Mouse (Mus musculus) left cerebral cortex, postnatal 36 days (tissue): ENCODE measurements around the gene Tchp. TPM values are rescaled to one million over a fixed set of nuclear protein-coding genes. Genes with fewer than 3 reads are reported as not detected.

Experiments used
- DNase-seq, 2 experiments: peaks; one replicate each; pipeline ENCODE4 v3.0.0; 2021 to 2022; ENCODE audit warnings: low spot score in 2 of 2, mixed read lengths in 1 of 2
- intact Hi-C: fragments of 180-260 bp; cut with DNase I; formaldehyde crosslinking; loops from one replicate; pipeline ENCODE4 v1.15.1; 2025
- total RNA-seq, 2 experiments: library from RNA; stranded (reverse); gene quantifications; 2 replicates each; pipeline ENCODE4 v1.2.3; 2021

Gene Tchp
- total RNA-seq, 2 experiments from 2014 or later, result 8.6 to 15.5 TPM

GRCm38 (mm10) chr5:114690633-114691567, 16.7 kb upstream of the Tchp start, which contains the start of gene Gltp:
Gltp (minus strand) TSS chr5:114690984.
- peak; percentile 92 to 94 for DNase-seq
- intact Hi-C loops, result no loop called here

- intact Hi-C loops, result no loop called here
- no peak for DNase-seq
These were observed 11.8 kb upstream of the Tchp start for GRCm38 (mm10) chr5:114695775-114696174.

DNA sequence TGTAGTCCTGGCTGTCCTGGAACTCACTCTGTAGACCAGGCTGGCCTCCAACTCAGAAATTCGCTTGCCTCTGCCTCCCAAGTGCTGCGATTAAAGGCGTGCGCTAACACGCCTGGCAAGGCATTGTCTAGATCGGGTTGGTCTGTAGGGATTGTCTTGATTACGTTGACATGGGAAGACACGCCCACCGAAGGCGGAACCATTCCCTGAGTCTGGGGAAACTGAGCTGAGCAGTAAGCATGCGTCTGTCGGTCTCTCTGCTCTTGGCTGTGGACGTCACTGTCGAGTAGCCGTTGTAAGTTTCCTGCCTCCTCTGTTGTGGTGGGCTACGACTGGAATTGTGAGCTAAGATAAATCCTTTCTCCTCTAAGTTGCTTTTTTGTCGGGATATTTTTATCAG, 10.6 kb upstream of the Tchp start:
- intact Hi-C loops, result no loop called here
- DNase-seq, result no peak

GRCm38 (mm10) chr5:114698044-114698746, 9.4 kb upstream of the Tchp start:
- intact Hi-C loops, result no loop called here
- DNase-seq, result peak; percentile 67 to 74

- intact Hi-C loops, result no loop called here
- DNase-seq, result no peak
These were observed 8.5 kb upstream of the Tchp start for GRCm38 (mm10) chr5:114699015-114699414.

DNA sequence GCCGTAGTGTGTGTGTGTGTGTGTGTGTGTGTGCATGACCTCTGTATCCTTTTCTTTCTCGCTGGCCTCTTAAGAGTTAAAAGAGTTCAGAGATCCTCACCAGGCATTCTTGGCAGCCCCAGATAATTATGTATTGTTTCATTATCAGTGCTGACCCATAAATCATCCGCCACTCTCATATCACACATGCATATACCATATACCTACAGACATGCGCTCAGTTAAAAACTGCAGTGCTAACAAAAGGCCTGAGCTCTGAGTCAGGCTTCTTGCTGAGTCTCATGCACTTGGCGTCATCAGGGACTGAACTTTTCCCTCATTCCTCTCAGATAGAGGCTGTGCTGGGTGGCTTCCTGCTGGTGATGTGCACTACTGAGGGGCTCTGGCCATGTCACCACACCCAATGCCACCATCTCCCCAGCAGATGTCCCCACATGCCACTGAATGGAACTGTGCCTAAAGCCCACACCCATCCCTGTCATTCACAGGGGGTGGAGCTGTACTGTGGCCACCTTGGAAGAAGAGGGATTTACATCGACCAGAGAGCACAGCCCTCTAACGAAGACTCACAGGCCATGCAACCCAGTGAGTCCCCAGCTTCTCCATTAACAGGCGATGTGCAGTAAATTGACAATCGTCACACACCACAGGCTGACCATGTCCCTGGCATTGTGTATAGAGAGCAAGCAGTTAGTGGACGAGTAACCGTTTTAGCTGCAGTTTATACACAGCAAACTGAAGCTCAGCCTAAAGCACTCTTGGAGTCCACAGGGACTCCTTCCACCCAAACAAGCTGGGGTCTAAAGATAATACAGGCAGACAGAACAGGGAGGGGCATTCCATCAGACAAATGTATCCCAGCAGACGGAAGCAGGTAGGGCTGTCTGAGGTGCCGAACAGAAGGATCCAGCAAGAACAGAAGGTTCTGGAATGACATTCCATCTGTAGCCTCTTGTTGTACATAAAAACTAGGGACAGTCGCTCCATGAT, 4.9 kb upstream of the Tchp start:
- intact Hi-C loops, result no loop called here
- DNase-seq, result no peak

DNA sequence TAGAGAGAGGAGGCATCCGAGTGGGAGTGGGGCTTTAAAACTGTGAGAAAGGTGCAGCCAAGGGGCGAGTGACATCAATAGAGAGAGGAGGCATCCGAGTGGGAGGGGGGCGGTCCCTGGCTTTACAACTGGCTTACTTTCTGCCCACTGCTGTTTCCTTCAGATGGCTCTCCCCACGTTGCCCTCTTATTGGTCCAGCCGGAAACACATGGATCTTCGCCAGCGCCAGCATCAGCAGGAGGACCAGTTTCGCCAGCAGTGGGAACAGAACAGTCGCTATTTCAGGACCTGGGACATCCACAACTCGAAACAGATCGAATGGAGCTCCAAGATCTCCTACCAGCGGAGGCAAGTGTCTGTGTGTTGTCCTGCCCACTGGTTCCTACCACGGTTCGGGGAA, 931 bp downstream of the Tchp start:
- no peak for DNase-seq

GRCm38 (mm10) chr5:114709357-114709756, 1.8 kb downstream of the Tchp start:
- no peak for DNase-seq
- intact Hi-C loops, result loop anchor here (5.0 kb wide), 1 partner anchor 63 kb away; the partner anchor contains the start of gene Ankrd13a

More for the DNA sequence above, 931 bp downstream of the Tchp start:
- intact Hi-C loops, result loop anchor here (5.0 kb wide), 1 partner anchor 64 kb away; the partner anchor contains the start of gene Ankrd13a

DNA sequence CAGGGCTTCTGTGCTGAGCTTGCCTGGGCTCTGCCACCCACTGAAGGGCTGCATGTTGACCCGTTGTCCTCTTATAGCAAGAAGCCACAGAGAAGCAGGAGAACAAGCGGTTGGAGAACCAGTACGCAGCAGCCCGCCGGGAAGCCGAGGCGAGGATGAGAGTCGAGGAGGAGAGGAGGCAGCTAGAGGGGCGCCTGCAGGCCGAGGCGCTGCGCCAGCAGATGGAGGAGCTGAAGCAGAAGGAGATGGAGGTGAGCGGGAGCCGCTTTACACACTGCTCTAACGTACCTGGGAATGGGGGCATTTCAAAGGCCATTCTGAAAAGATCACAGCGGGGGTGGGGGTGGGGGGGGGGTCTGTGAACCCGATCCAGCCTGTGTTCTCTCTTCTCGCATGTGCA, 7.0 kb downstream of the Tchp start:
- intact Hi-C loops, result no loop called here
- no peak for DNase-seq

GRCm38 (mm10) chr5:114717292-114717691, 9.7 kb downstream of the Tchp start:
- DNase-seq, result no peak
- intact Hi-C loops, result no loop called here

DNA sequence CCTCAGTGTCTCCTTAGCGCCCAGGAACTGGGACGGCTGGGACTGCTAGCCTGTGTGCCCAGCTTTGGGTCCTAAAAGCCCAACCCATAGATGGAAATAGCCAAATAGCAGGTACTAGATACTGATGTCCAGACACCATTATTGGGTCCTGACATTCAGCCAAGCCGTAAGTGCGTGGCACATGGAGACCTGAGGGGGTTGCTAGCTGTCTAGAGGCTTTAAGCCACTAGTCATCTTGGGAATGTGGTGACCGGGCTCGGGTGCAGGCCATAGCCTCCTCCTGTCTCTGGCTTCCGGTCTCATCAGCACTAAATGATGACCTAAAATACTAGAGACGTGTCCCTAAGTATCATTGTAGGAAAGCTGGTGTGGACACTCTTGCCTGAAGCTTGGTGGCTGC, 10.4 kb downstream of the Tchp start:
- intact Hi-C loops, result no loop called here
- DNase-seq, result no peak

- DNase-seq, result no peak
- intact Hi-C loops, result no loop called here
These were observed 10.9 kb downstream of the Tchp start for GRCm38 (mm10) chr5:114718483-114718882.

GRCm38 (mm10) chr5:114719003-114719927, 11.7 kb downstream of the Tchp start:
- intact Hi-C loops, result no loop called here
- DNase-seq, result no peak

DNA sequence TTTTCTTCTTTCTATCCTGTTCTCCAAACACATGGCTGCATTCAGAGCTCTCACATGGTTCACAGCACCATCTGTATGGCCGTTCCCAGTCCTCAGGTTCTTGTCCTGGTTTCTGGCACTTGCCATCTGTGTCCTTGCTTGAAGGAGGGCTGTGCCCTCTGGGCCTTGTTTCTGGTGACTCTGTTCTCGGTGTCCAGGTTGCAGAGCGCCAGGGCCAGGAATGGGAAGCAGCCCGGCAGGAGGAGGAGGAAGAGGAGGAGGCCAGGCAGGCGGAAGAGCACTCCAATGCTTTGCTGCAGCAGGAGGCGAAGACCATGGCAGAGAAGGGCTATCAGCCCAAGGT, 12.3 kb downstream of the Tchp start:
- intact Hi-C loops, result no loop called here
- no peak for DNase-seq

- intact Hi-C loops, result no loop called here
- no peak for DNase-seq
These were observed 13.2 kb downstream of the Tchp start for GRCm38 (mm10) chr5:114720784-114721183.

DNA sequence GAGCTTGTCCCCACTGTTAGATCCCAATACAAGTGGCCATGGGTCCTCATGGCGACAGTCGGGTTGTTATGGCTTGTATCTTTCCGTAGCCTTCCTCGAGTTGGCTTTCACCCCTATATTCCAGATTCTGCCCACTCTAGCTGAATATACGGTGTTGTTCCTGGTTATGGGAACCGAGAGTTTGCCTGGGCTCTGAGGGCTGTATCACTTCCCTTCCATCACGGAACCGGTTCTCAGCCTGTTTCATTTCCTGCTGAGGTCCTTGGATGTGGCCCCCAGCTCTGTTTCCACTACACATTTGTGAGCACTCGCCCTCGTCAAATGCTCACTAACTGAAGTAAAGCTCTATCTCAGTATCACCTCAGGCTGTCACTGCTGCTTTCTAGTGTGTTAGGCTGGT, 14.4 kb downstream of the Tchp start:
- intact Hi-C loops, result no loop called here
- DNase-seq, result no peak

GRCm38 (mm10) chr5:114722846-114723245, 15.3 kb downstream of the Tchp start:
- intact Hi-C loops, result no loop called here
- DNase-seq, result no peak

GRCm38 (mm10) chr5:114728160-114728559, 20.6 kb downstream of the Tchp start:
- DNase-seq, result no peak
- intact Hi-C loops, result no loop called here

DNA sequence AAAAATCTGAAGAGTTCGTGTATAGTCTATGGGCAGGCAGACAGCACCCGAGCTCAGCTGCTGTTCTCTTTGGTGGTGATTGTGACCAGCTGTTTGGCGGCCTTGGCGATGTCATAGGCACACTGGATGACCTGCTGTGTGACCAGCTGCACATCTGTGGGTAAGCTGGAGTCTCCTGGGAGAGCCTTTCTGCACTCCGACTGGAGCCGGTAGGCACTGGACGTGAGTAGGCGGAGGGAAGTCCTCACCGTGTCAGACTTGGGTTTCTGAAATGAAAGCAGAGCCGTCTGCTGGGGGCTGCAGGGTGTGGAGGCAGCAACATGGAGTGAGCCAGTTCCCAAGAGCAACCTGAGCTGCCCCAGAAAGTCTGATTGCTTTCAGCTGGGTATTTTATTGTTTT, 22.6 kb downstream of the Tchp start:
- intact Hi-C loops, result no loop called here

More for the DNA sequence above, 22.6 kb downstream of the Tchp start:
- no peak for DNase-seq
